Mouse (Mus musculus): ENCODE results near the gene Muc2.

- no peak for TF ChIP-seq CTCF (IDR thresholded peaks at IDR 0.05)
- TF ChIP-seq POLR2A (IDR thresholded peaks at IDR 0.05; ENCODE audit: insufficient read depth, low read depth, low read length) = no peak
- no peak for TF ChIP-seq EP300 (IDR thresholded peaks at IDR 0.05; ENCODE audit: insufficient read depth, low read depth, low read length)
Measured at GRCm38 (mm10) chr7:141671626-141672291, 18.4 kb upstream of the Muc2 start.
